Mouse (Mus musculus) erythroblast, adult 5-6 weeks (primary cell): Measurements from ENCODE around the gene Ddx10. TPM values are rescaled to one million over a fixed set of nuclear protein-coding genes. Genes with fewer than 3 reads are reported as not detected.

Experiments used
- ATAC-seq: replicated peaks from 2 replicates; pipeline ENCODE4 v1.8.0; 2016; ENCODE audit warnings: moderate number of reproducible peaks, mild to moderate bottlenecking, moderate TSS enrichment, inconsistent platforms; ENCODE audit not compliant: poor library complexity, low FRiP score, severe bottlenecking
- total RNA-seq, 2 experiments: library from RNA; stranded (forward) in 1 of 2; stranded (reverse) in 1 of 2; fragments of 150-400 nt in 1 of 2; fragments of 200-764, 138-1000 nt in 1 of 2; gene quantifications; 2 replicates each; pipeline versions ENCODE4 v1.2.3 to v1.2.4; 2015 to 2017; ENCODE audit warnings: low replicate concordance in 2 of 2

Gene Ddx10
- total RNA-seq, 2 experiments from 2014 or later, result 7.9 to 9.1 TPM

DNA sequence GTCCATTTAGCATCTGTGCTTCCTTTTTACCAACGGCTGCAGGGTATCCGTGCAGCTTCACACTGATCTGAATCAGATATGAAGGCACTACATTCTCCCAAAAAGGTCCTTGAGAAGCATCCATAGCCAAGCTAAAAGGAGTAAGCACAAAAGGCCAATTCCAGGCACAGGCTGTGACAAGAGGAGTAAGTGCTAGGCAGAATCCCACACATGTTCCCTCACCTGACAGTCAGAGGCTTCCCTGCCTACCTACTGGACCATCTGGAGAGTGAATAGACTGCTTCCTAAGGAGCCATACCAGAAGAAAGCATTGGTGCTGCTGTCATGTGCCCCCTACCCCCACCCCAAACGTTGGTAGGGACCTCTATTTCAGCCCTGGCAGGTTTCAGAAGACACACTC lies 192.5 kb downstream of the Ddx10 start:
- no peak for ATAC-seq

Other genes starting within 250 kb of the Ddx10 start
- gene Exph5, start 53.6 kb upstream of the Ddx10 start, total RNA-seq (2015; ENCODE audit: low replicate concordance), result not detected in 2 replicates
- 0.28 TPM in 1 of 2 replicates, not detected in the other for gene Exph5, start 53.6 kb upstream of the Ddx10 start, total RNA-seq (2017; ENCODE audit: low replicate concordance)
- 0.84 and 0.96 TPM in 2 replicates for gene Kdelc2, start 136.0 kb upstream of the Ddx10 start, total RNA-seq (2015; ENCODE audit: low replicate concordance)
- 0.34 and 0.42 TPM in 2 replicates for gene Kdelc2, start 136.0 kb upstream of the Ddx10 start, total RNA-seq (2017; ENCODE audit: low replicate concordance)
- gene 4930550C14Rik, start 154.3 kb upstream of the Ddx10 start, total RNA-seq (2015; ENCODE audit: low replicate concordance), result 3.1 and 6.9 TPM in 2 replicates
- 7.8 and 9.1 TPM in 2 replicates for gene 4930550C14Rik, start 154.3 kb upstream of the Ddx10 start, total RNA-seq (2017; ENCODE audit: low replicate concordance)